Mouse (Mus musculus): ENCODE data around the gene Gnmt.

Gnmt gene

DNA sequence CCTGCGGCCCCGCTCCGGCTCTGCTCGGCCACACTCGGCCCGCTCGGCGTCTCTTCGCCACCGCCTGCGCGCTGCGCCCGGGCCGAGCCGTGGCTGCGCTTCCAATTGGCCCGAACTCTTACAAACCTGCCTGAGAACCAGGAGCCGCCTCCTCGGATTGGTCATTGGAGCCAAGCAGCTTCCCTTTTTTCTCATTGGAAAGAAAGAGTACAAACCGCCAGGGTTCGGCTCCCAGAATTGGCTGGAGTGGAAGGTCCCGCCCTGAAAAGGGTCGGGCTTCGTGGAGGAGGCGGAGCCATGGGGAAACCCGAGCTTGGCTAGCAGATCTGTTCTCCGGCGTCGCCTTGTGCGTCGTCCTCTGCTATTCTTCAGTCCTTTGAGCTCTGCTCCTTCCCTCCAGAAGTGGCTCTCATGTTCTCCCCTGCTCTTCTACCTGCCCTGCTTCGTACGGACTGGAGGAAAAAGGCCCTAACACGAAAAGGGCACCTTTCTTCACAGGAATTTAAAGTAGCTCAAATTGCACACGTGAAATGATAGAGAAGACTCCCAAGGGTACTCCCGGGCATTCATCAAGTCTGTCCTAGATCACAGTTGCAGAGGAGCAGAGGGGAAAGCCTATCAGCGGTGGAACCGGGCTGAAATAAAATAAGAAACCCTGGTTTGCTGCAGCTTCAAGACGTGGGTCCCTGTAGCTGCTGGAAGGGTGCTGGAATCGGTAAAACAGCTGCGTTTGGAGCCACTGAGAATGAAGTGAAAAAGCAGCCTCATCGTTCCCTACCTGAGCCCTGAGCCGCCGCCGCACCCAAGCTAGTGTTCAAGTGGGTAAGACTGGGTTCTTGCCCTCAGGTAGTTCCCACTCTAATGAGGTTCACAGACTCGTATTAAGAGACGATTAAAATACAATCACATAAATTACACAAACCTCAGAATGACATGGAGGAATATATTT is 23.8 kb downstream of the Gnmt start, which contains the start of gene Ppp2r5d:
Gene Ppp2r5d (minus strand): TSS at position 225 of the 949 bp plus-strand sequence.
- peak; percentile 98 for DNase-seq (ENCODE audit: extremely low read depth, insufficient read length, low spot score)

DNA sequence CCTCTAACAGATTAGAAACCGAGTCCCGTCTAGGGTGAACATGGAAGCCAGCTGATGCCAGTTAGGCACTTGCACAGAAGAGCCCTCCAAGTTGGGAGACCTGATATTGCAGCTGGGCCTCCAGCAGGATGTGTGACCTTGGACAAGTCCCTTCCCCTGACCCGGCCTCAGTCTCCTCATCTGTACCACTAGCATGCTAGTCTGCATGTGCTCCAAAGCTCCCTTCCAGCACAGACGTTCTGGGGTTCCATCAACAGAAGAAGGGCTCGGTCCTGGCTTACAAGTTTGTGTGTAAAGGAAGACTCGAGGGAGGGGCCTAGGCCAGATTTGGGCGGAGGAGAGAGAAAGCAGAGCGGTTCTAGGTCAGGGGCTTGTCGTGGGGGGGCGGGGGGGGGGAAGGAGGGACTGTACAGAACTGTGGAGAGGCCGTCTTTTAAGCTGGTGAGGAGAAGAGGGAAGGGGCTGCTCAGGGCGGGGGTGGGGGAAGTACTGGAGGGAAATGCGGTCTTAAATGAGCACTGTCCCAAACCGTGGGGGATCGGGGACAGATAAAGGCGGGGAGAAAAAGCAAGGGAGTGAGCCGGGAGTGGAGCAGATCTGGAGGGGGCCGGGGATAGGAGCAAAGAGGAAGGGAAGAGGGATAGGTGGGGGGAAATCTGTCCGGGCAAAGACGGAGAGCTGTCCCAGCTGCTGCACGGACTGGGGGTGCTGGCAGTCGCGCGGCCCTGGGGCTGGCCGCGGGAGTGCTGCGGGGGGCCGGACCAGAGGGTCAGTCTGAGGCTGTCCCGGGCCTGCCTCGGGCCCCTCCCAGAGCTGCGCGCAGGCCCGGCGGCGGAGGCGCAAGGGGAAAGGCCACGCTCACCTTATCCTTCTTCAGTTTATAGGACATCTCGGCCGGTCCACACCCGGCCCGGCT is 24.7 kb downstream of the Gnmt start:
- no peak for DNase-seq (ENCODE audit: extremely low read depth, insufficient read length, low spot score)

DNA sequence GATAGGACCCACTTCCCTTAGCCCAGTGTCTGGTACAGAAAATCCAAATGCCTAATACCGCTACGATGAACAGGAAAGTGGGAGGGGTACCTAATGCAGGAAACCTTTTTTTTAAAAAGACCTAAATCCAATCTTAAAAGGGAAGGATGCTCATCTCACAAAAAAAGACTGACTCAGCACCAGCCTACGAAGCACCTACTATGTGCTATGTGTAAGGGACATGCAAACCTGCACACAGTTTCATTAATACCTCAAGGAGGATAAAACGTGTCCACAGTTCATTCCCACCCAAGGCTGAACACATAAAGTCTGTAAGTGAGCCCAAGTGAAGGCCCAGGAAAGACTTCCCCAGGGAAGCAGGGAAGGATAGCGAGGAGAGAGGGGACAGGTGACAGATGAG is 26.5 kb downstream of the Gnmt start:
- no peak for DNase-seq (ENCODE audit: extremely low read depth, insufficient read length, low spot score)

DNA sequence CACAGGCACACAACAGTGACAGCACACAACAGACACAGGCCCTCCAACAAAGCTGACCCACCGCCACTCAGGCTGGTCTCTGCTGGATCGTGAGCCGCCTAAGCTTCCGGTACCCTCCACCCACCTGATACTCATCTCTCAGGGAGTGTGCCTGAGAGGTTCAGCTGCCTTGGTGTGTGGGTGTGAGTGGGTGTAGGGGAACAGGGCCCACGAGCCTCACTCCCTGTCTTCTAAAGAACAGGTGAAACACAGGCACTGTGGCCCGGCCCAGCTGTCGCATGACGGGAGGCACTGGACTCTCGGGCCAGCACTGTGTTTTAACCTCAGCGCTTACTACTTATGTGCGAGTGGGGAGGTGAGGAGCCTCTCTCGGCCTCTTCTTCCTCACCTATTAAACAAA is 26.9 kb downstream of the Gnmt start:
- DNase-seq (ENCODE audit: extremely low read depth, insufficient read length, low spot score) = no peak

DNA sequence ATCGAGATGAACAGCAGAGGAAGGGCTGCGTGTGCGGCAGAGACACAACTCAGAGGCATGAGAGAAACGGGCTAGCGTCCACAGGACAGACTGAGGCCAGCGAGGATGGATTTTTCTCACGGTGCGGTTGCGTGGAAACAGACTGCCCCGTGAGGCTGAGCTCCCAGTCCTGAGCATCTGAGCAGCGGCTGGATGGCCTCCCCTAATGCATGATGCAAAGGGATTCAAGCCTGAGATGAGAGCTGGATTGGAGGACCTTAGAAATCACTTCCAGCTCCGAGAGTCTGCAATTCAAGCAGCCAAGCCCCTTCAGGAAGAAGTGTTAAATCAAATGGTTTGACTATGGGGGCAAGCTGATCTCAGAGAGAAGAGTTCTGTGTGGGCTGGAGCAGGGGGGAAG is 27.5 kb downstream of the Gnmt start:
- DNase-seq (ENCODE audit: extremely low read depth, insufficient read length, low spot score) = no peak

DNA sequence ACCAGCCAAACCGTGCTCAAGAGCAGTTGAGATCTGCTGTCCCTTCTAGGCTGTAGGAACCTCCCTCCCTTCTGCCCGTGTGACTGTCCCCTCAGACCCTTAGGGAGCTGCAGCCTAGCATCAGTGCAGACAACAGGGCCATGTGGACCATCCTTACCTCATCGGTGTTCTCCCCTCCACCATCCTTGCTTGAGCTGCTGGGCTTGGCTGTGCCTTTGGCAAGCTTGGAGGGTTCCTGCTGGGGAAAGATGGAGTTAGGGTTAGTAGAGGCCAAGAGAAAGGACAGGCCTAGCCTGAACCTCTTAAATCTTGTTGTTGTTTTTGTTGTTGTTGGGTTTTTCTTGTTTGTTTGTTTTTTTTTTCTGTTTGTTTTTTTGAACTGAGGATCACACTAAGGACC is 29.1 kb downstream of the Gnmt start:
- no peak for DNase-seq (ENCODE audit: extremely low read depth, insufficient read length, low spot score)

DNA sequence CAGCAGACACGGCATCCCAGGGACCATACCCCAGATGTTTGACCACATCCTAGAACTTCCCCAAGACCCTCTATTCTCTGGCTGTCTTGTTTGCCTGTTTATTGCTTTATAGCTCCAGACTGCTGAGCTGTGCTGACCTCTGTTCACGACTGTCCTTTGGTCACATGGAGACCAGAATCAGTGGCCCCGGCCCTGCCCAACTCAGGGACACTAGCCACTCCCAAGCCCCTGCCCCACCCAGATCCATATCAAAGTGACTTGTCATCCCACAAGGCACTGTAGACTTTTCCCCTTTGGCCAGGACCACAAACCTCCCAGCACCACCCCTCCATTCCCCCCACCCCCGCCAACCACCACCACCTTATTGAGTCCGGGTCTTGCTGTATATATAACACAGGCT is 29.7 kb downstream of the Gnmt start:
- DNase-seq (ENCODE audit: extremely low read depth, insufficient read length, low spot score) = no peak

DNA sequence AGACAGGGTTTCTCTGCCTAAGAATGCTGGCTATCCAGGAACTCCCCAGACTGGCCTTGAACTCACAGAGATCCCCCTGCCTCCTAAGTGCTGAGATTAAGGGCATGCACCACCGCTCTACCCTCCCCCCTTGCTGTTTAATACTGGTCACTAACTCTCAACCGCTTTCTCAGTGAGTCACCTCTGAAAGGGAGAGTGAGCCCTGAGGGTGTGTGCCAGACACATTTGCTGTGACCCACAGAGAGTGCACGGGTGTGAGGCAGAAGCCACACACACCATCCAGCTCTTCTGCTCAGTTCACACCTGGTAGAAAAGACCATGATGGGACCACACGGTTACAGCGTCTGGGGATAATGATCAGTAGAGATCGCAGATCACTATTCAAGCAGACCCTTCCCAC is 30.5 kb downstream of the Gnmt start:
- peak; percentile 63 for DNase-seq (ENCODE audit: extremely low read depth, insufficient read length, low spot score)

DNA sequence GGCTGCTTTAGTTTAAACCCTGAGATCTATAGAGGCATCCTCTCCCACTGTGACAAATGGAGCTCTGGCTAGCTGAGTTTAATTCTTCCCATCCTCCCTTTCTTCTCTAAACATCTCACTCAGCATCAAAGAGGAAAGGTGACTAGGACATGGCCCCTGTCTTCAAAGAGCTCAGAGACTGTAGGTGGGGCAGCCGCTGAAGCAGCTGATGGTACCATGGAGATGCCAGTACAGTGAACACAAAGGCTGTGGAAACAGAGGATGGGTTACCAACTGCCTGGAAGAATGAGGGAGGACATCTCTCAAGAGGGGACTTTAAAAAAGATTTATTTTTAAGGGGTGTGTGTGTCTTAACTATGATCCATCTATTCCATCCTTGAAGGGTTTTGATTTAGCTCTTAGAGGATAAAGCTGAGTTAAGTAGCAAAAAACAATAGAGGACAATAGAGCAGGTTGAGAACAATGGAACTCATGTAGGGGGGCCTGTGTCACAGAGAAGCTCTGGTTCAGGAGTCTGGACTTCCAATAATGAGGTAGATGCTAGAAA is 34.4 kb downstream of the Gnmt start:
- DNase-seq (ENCODE audit: extremely low read depth, insufficient read length, low spot score) = no peak

DNA sequence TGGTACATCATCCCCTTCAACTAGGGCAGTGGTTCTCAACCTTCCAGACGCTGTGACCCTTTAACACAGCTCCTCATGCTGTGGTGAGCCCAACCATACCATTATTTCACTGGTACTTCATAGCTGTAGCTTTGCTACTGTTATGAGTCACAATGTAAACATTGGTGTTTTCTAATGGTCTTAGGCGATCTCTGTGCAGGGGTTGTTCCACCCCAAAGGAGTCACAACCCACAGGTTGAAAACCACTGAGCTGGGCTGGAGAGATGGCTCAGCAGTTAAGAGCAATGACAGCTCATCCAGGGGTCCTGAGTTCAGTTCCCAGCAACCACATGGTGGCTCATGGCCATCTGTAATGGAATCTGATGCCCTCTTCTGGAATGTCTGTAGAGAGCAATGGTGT is 37.6 kb downstream of the Gnmt start:
- peak; percentile 73 for DNase-seq (ENCODE audit: extremely low read depth, insufficient read length, low spot score)

DNA sequence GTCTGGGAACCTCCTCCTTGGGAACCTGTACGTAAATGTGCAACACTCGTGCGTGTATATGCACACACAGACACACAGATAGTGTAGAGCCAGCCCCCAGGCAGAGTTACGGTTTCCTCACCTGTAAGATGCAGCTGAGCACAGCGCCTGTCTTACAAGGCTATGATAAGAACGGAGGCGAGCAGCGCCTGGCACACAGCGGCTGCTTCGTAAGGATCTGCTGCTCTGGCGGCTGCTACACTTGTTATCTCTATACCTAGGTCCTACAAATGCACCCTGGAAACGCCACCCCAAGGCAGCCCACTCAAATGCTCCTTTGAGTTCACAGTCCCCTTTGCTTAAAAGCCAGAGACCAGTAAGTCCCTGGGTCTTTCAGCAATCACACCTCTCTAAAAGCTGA is 38.3 kb downstream of the Gnmt start:
- DNase-seq (ENCODE audit: extremely low read depth, insufficient read length, low spot score) = no peak

DNA sequence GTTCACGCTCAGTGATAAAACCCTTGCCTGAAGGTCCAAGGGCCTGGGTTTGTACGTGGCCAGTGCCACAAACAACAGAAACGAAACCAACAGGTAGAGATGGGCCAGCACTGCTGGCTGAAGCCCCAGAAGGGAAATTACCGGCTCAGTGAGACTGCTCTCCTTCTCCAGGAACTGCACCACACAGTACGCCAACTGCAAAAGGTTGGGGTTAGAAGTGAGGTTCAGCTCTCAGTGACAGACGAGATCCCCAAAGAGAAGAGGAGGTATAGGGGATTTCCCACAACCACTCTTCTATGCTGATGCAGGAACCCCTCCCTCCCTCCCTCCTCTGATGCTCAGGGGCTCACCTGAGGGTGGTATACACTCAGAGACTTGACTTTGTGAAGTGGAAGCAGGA is 43.1 kb downstream of the Gnmt start:
- DNase-seq (ENCODE audit: extremely low read depth, insufficient read length, low spot score) = no peak

DNA sequence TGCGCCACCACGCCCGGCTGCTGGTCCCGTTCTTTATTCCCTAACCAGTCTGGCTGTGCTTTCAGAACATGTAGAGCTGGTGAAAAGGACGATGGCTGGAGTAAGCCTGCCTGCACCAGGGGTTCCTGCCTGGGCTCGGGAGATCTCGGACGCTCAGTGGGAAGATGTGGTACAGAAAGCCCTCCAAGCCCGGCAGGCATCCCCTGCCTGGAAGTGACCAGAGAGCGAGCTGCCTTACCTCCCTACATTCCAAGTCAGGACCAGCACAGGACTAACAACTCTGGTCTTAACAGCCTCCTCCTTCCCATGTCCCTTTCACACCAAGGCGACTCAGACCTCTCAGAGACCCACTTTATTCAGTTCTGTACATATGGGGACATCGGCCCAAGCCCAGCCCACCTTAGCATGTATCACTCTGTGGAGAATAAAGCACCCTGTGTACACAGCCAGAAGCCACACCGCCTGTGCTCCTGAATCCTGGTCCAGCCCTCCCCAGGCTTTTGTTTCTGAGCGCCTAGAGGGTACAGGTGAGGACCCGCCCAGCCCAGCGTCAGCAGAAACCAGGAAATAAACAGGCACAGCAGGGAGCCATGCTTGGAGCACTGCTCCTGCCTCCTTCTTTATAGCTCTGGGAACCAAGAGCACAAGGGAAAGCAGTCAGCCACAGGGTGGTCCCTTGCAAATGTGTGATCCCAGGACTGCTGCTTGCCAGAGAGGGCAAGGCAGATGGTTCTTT is 46.1 kb downstream of the Gnmt start:
- no peak for DNase-seq (ENCODE audit: extremely low read depth, insufficient read length, low spot score)

DNA sequence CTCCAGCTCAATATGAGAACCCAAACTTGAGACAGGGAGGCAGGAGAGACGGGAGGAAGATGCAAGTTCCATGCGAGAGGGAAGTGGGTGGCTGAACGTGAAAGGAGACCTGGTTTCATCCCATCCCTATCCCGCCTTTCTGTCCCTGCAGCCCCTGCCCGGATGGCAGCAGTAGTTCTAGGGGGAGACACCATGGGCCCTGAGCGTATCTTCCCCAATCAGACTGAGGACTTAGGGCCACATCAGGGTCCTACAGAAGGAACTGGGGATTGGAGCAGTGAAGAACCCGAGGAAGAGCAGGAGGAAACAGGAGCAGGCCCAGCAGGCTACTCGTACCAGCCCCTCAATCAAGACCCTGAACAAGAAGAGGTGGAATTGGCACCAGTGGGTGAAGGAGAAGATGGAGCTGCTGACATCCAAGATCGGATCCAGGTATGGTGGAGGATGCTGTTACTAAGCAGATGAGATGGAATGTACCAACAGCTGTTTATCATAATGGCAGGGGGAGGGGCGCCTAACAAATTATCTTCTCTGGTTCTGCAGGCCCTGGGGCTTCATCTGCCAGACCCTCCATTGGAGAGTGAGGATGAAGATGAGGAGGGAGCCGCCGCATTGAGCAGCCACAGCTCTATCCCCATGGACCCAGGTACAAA is 47.4 kb downstream of the Gnmt start:
- no peak for DNase-seq (ENCODE audit: extremely low read depth, insufficient read length, low spot score)

DNA sequence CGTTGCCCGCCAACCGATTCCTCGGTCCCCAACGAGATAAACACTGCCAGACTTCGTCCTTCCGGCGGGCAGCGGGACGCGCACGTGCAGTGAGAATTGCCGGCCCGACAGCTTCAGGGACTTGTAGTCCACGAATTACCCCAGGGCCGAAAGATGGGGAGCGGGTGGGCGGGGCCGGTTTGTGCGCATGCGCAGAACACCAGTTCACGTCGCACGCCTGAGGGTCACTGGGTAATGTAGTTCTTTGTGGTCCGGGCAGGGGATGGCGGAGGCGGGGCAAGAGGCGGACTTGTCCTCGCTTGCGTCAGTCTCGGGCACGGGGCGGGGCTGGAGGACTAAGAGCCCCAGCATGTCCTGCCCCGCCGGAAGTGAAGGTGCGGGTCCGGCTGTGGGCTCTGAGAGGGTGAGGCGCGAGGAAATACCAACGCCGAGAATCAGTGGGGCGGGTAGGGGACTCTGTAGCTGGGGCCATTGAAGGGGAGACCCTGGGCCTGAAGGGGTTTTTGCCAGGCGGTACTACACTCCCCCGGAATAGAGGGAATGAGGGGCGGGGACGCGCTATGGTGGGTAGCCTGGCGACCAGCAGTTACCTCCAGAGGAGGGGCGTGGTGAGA is 48.1 kb downstream of the Gnmt start, which contains the start of gene Klhdc3:
Gene Klhdc3 (minus strand): TSS at position 155 of the 614 bp plus-strand sequence.
- peak; percentile 99 for DNase-seq (ENCODE audit: extremely low read depth, insufficient read length, low spot score)

DNA sequence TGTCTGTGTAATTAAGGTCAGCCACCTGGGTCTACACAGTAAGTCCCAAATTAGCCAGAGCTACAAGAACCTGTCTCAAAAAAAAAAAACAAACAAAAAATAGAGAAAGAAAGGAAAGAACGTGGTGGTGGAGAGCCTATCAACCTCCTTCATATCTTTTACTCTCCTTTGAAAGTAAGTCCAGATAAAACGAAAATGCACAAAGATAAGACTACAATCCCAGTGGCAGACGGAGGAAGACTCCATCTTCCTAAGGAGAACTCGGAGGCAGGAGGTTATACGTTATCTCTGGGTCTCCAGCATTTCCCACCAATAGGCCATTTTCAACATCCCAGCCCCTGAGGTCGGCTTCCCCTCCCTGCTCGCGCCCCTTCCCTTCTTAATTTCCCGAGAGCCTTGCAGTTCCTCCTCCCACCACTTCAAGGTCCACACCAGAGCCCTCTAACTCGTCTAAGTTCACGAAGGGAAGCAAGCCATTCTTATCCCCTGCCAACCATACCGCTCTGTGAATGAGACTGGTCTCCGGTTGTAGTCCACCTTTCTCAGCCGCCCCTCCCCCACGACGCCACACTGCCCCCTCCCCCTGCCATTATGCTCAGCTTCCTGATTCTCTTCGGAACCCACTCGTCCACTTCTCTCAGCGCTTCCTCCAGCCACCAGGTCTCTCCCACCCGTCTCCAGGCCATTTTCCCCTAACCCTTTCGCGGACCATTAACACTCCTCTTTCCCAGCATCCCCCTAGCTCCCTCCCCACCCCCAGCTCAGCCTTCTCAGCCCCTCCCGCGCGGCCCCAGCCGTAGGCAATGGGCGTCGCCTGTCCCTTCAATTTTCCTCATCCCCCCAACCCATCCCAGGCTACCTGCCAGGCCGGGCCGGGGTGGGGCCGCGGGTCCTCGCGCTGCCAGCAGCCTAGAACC is 48.9 kb downstream of the Gnmt start:
- DNase-seq (ENCODE audit: extremely low read depth, insufficient read length, low spot score) = no peak

DNA sequence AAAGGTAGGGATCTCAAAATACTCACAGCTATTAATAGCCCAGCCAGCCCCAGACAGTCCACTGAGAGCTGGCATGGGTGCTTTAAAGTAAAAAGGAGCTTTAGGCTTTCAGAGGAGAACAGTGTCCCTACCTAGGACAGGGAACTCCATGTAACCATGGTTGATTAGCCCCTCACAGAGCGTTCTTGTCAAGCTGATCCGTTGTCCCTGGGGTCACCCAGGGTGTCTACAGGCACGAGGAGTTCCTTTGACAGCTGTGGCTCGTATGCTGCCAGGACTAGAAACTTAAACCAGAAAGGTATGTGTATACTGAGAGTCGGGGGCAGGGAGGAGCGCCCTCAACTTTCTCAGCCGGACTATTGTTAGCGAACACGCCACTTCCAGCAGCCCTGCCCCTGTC is 50.1 kb downstream of the Gnmt start:
- DNase-seq (ENCODE audit: extremely low read depth, insufficient read length, low spot score) = no peak

DNA sequence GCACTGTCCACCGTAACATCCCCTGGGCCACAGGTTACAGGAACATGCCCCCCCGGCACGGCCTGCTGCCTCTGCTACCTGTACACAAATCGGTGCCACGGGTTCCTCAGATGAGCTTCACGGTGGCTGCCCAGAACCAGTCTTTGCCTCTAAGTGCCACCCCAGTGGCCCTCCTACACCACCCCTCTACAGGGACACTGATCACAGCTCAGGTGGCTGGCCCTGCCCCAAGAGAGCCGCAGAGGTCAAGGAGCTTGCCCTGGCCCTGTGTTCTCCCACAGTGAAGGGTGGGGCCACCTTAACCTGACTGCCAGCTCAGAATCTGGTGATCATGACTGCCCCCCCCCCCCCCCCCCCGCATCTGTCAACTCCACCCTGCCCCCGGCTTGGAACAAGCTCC is 50.6 kb downstream of the Gnmt start, which contains the start of gene Mea1:
Gene Mea1 (plus strand): TSS at position 378 of the 400 bp plus-strand sequence.
- no peak for DNase-seq (ENCODE audit: extremely low read depth, insufficient read length, low spot score)

Measured in 3134 (cell line).